Mouse (Mus musculus): ENCODE data around the gene Crim1.

DNA sequence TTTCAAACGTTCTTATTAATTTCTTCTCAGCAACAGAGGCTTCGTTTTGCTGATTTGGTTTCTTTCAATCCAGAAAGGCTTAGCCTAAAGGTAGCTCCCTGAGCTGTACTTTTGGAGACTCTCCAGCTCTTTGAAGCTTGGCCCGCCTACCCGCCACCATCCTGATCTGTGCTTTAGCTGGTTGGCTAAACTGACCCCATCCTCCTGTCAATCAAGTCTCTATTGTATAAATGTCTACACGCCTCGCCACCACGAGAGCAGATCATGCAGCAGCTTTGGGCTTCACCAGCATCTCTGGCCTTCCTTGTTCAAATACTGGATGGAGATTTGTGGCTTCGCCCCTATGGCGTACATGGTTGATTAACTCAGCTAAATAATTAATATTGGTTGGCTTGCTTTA is 108.2 kb downstream of the Crim1 start:
- TF ChIP-seq CTCF (IDR thresholded peaks at IDR 0.05; ENCODE audit: borderline replicate concordance, insufficient read depth, low read length) (no peak), POLR2A (IDR thresholded peaks at IDR 0.05; ENCODE audit: low read depth, low read length) (no peak)

All from embryonic fibroblast, embryonic 13.5 days (primary cell).